Mouse (Mus musculus): ENCODE data around the gene Cryzl1.

Cryzl1 gene

GRCm38 (mm10) chr16:91728123-91729065, at the start of gene Cryzl1:
Cryzl1 (minus strand) TSS chr16:91728975.
- DNase-seq, result peak; percentile 99

- DNase-seq, result peak; percentile 35 to 59
These were observed 43.8 kb upstream of the Cryzl1 start for GRCm38 (mm10) chr16:91772586-91772985.

- DNase-seq, result no peak
These were observed 42.6 kb upstream of the Cryzl1 start for GRCm38 (mm10) chr16:91771334-91771733.

GRCm38 (mm10) chr16:91770662-91771061, 41.9 kb upstream of the Cryzl1 start:
- DNase-seq, result peak in 1 of 2 experiments; percentile 27

GRCm38 (mm10) chr16:91769911-91770310, 41.1 kb upstream of the Cryzl1 start:
- DNase-seq, result peak in 1 of 2 experiments; percentile 38

GRCm38 (mm10) chr16:91768586-91768985, 39.8 kb upstream of the Cryzl1 start:
- DNase-seq, result no peak

GRCm38 (mm10) chr16:91767165-91767701, 38.5 kb upstream of the Cryzl1 start:
- DNase-seq, result peak; percentile 80 to 83

- no peak for DNase-seq
These were observed 37.0 kb upstream of the Cryzl1 start for GRCm38 (mm10) chr16:91765816-91766210.

GRCm38 (mm10) chr16:91765121-91765815, 36.5 kb upstream of the Cryzl1 start:
- no peak for DNase-seq

- no peak for DNase-seq
These were observed 35.6 kb upstream of the Cryzl1 start for GRCm38 (mm10) chr16:91764414-91764813.

- no peak for DNase-seq
These were observed 35.2 kb upstream of the Cryzl1 start for GRCm38 (mm10) chr16:91763975-91764374.

- peak; percentile 36 to 41 for DNase-seq
These were observed 33.7 kb upstream of the Cryzl1 start for GRCm38 (mm10) chr16:91762476-91762875.

GRCm38 (mm10) chr16:91761761-91762160, 33.0 kb upstream of the Cryzl1 start:
- DNase-seq, result no peak

GRCm38 (mm10) chr16:91761202-91761601, 32.4 kb upstream of the Cryzl1 start:
- DNase-seq, result no peak

- no peak for DNase-seq
These were observed 26.2 kb upstream of the Cryzl1 start for GRCm38 (mm10) chr16:91754957-91755356.

- no peak for DNase-seq
These were observed 24.8 kb upstream of the Cryzl1 start for GRCm38 (mm10) chr16:91753611-91754010.

GRCm38 (mm10) chr16:91751644-91752385, 23.0 kb upstream of the Cryzl1 start:
- DNase-seq, result no peak

GRCm38 (mm10) chr16:91747567-91747966, 18.8 kb upstream of the Cryzl1 start:
- DNase-seq, result no peak

- DNase-seq, result peak; percentile 82
These were observed 17.6 kb upstream of the Cryzl1 start for GRCm38 (mm10) chr16:91746101-91746950.

- no peak for DNase-seq
These were observed 14.3 kb upstream of the Cryzl1 start for GRCm38 (mm10) chr16:91743055-91743454.

GRCm38 (mm10) chr16:91740918-91741255, 12.1 kb upstream of the Cryzl1 start:
- DNase-seq, result no peak

Measured in cerebellum, postnatal 10 days (tissue).